Mouse (Mus musculus) left cerebral cortex, adult 18-20 months (tissue): Measurements from ENCODE around the gene 4921524J17Rik. TPM values are rescaled to one million over a fixed set of nuclear protein-coding genes. Genes with fewer than 3 reads are reported as not detected.
A peak's percentile ranks its signal among the peaks of the same experiment; 100 is the strongest.

Source experiments
- DNase-seq, 2 experiments: peaks; one replicate each; pipeline ENCODE4 v3.0.0; 2021 to 2022; ENCODE audit warnings: low spot score in 2 of 2, mixed read lengths in 1 of 2
- total RNA-seq, 2 experiments: library from RNA; stranded (reverse); gene quantifications; 2 replicates each; pipeline ENCODE4 v1.2.3; 2021

4921524J17Rik gene
- total RNA-seq, 2 experiments from 2014 or later = 11.4 to 13.2 TPM

- DNase-seq = no peak
Measured at GRCm38 (mm10) chr8:85445936-85446685, 13.5 kb upstream of the 4921524J17Rik start.

- no peak for DNase-seq
Measured at GRCm38 (mm10) chr8:85444092-85444491, 11.5 kb upstream of the 4921524J17Rik start.

GRCm38 (mm10) chr8:85441564-85441963 is 8.9 kb upstream of the 4921524J17Rik start:
- no peak for DNase-seq

GRCm38 (mm10) chr8:85435736-85436135 is 3.1 kb upstream of the 4921524J17Rik start:
- DNase-seq = no peak

GRCm38 (mm10) chr8:85434817-85435216 is 2.2 kb upstream of the 4921524J17Rik start:
- DNase-seq = no peak

GRCm38 (mm10) chr8:85433017-85433393 is 372 bp upstream of the 4921524J17Rik start:
- DNase-seq = no peak

GRCm38 (mm10) chr8:85431281-85432167 is 1.1 kb downstream of the 4921524J17Rik start:
- no peak for DNase-seq

- DNase-seq = no peak
Measured at GRCm38 (mm10) chr8:85430801-85431200, 1.8 kb downstream of the 4921524J17Rik start.

GRCm38 (mm10) chr8:85429219-85429618 is 3.4 kb downstream of the 4921524J17Rik start:
- no peak for DNase-seq

GRCm38 (mm10) chr8:85427026-85427425 is 5.6 kb downstream of the 4921524J17Rik start:
- DNase-seq = no peak

GRCm38 (mm10) chr8:85421329-85421728 is 11.3 kb downstream of the 4921524J17Rik start:
- DNase-seq = no peak

- no peak for DNase-seq
Measured at GRCm38 (mm10) chr8:85408526-85408925, 24.1 kb downstream of the 4921524J17Rik start.

- DNase-seq = peak; percentile 23 to 39
Measured at GRCm38 (mm10) chr8:85408053-85408505, 24.6 kb downstream of the 4921524J17Rik start.

- DNase-seq = no peak
Measured at GRCm38 (mm10) chr8:85405961-85406360, 26.7 kb downstream of the 4921524J17Rik start.

GRCm38 (mm10) chr8:85405418-85405817 is 27.2 kb downstream of the 4921524J17Rik start:
- DNase-seq = no peak

- DNase-seq = no peak
Measured at GRCm38 (mm10) chr8:85398548-85398947, 34.1 kb downstream of the 4921524J17Rik start.

- DNase-seq = peak; percentile 36 to 59
Measured at GRCm38 (mm10) chr8:85397508-85397907, 35.1 kb downstream of the 4921524J17Rik start.

GRCm38 (mm10) chr8:85396432-85397079 is 36.1 kb downstream of the 4921524J17Rik start:
- DNase-seq = no peak

GRCm38 (mm10) chr8:85395681-85396431 is 36.8 kb downstream of the 4921524J17Rik start:
- DNase-seq = no peak

- no peak for DNase-seq
Measured at GRCm38 (mm10) chr8:85395017-85395416, 37.6 kb downstream of the 4921524J17Rik start.

GRCm38 (mm10) chr8:85393199-85393598 is 39.4 kb downstream of the 4921524J17Rik start:
- no peak for DNase-seq
